Mouse (Mus musculus) limb, embryonic 14.5 days (tissue): ENCODE data around the gene Dhdh. TPM values are rescaled to one million over a fixed set of nuclear protein-coding genes. Genes with fewer than 3 reads are reported as not detected.

Source experiments
- ATAC-seq: fragments of 200-750 bp; cut with Nextera tagmentation; 2 replicates; pipeline ENCODE4 v1.8.0; 2017; ENCODE audit warnings: low read depth, moderate number of reproducible peaks, moderate TSS enrichment; ENCODE audit not compliant: low FRiP score
- DNase-seq: peaks from one replicate; pipeline ENCODE4 v3.0.0-alpha.2; 2015; ENCODE audit warnings: low spot score
- H3K27ac ChIP-seq: fragments of 300-500 bp; sonication (generic); replicated peaks from 2 replicates; pipeline ENCODE4 v1.5.1; 2014; ENCODE audit warnings: low read depth, mild to moderate bottlenecking, low read length, moderate library complexity, mixed read lengths
- H3K27me3 ChIP-seq: fragments of 300-500 bp; sonication (generic); 2 replicates; pipeline ENCODE4 v1.6.1; 2014; ENCODE audit warnings: low read length, mixed read lengths; ENCODE audit not compliant: control insufficient read depth, insufficient read depth
- H3K36me3 ChIP-seq: fragments of 300-500 bp; sonication (generic); 2 replicates; pipeline ENCODE4 v1.6.1; 2014; ENCODE audit warnings: mild to moderate bottlenecking, low read length, moderate library complexity, mixed read lengths; ENCODE audit not compliant: control insufficient read depth, insufficient read depth
- H3K4me1 ChIP-seq: fragments of 300-500 bp; sonication (generic); 2 replicates; pipeline ENCODE4 v1.6.1; 2014; ENCODE audit warnings: antibody characterized with exemption, low read length, mixed read lengths; ENCODE audit not compliant: control insufficient read depth, insufficient read depth
- H3K4me2 ChIP-seq: fragments of 300-500 bp; sonication (generic); replicated peaks from 2 replicates; pipeline ENCODE4 v1.6.1; 2014; ENCODE audit warnings: low read depth, mild to moderate bottlenecking, low read length, moderate library complexity; ENCODE audit not compliant: severe bottlenecking
- H3K4me3 ChIP-seq: fragments of 300-500 bp; sonication (generic); replicated peaks from 2 replicates; pipeline ENCODE4 v1.5.1; 2014; ENCODE audit warnings: low read length
- H3K9ac ChIP-seq: fragments of 300-500 bp; sonication (generic); 2 replicates; pipeline ENCODE4 v1.6.1; 2014; ENCODE audit warnings: mild to moderate bottlenecking, low read depth, low read length, moderate library complexity; ENCODE audit not compliant: severe bottlenecking
- H3K9me3 ChIP-seq: fragments of 300-500 bp; sonication (generic); 2 replicates; pipeline ENCODE4 v1.6.1; 2016; ENCODE audit warnings: low read length; ENCODE audit not compliant: control insufficient read depth
- POLR2A ChIP-seq: fragments of 200-500 bp; IDR thresholded peaks from 2 replicates; pipeline ENCODE4 v1.8.0; 2012; ENCODE audit warnings: inconsistent platforms, mild to moderate bottlenecking, moderate library complexity, borderline replicate concordance; ENCODE audit not compliant: insufficient read depth, insufficient read length; ENCODE audit errors: extremely low read depth
- WGBS: fragments of 180-500 bp; shearing (Covaris S2); extraction: QIAGEN DNeasy Blood & Tissue Kit; methylation state at CpG from one replicate; pipeline ENCODE4 v1.1.7; 2014; 5-methylcytosine and 5-hydroxymethylcytosine counted together
- microRNA-seq: library from miRNA; unstranded; fragments of <30 nt; microRNA quantifications from one replicate; pipeline ENCODE4, GENCODE M21; 2016
- polyA plus RNA-seq, 2 experiments: library from polyadenylated mRNA; depleted of rRNA in 1 of 2; stranded (reverse) in 1 of 2; unstranded in 1 of 2; fragments of >200 nt; fragmentation: Nextera tagmentation in 1 of 2; extraction: Ambion mirVana in 1 of 2; gene quantifications; 2 replicates each; pipeline versions ENCODE4 v1.2.1 to v1.2.3; 2012 to 2014

Dhdh gene
- polyA plus RNA-seq, 2 experiments = 2.0 to 2.9 TPM

DNA sequence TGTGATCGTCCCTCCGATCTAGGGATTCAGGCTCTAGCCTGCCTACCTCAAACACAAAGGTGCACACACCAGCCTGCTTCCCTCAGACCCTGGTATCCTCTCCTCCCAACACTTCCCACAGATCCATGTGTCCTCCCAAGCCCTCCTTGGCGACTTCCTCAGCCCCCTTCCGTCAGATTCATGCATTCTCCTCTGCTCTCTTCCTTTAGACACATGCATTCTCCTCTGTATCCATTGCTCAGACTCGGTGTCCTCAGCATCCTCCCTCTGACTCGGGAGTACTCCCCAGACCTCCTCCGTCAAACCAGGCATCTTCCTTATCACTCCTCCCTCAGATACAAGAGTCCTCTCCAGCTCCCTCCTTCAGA is 54.8 kb downstream of the Dhdh start:
- Histone ChIP-seq H3K4me1 (peaks cover 37% of the 10 kb centered on the region), H3K4me2 (peak overlapping the region; percentile 98), H3K9ac (peak overlapping the region; percentile 80), H3K36me3 (peaks cover 33% of the 10 kb centered on the region), H3K27me3 (no peaks in the 10 kb centered on the region), H3K4me3 (peak overlapping the region; percentile 77), H3K27ac (peak overlapping the region; percentile 74), H3K9me3 (no peaks in the 10 kb centered on the region)
- no peak for ATAC-seq
- TF ChIP-seq POLR2A = no peak
- no peak for DNase-seq
- 1% methylated on average over 7 of the region's 7 CpGs for WGBS

DNA sequence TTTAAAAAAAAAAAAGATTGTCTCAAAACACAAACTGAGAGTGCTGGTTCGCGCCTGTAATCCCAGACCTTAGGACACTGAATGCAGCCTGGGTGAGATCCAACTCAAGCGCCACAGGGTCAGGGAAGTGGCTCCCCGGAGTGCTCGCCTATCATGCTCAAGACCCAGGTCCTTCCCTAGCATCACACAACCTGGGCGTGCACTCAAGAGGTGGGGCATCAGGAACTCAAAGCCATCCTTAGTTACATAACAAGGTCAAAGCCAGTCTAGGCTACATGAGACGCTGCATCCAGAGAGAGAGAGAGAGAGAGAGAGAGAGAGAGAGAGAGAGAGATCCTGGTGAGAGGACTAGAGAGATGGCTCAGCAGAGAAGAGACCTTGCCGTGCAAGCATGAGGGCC is 62.0 kb downstream of the Dhdh start:
- Histone ChIP-seq H3K4me1 (no peaks in the 10 kb centered on the region), H3K4me3 (no peak overlapping the region), H3K9me3 (no peaks in the 10 kb centered on the region), H3K4me2 (no peak overlapping the region), H3K9ac (no peak overlapping the region), H3K27ac (no peak overlapping the region), H3K36me3 (peaks cover 95% of the 10 kb centered on the region), H3K27me3 (no peaks in the 10 kb centered on the region)
- no peak for TF ChIP-seq POLR2A
- 91% methylated on average over 8 of the region's 8 CpGs for WGBS
- no peak for ATAC-seq
- DNase-seq = no peak

GRCm38 (mm10) chr7:45421194-45421593 is 67.4 kb downstream of the Dhdh start:
- Histone ChIP-seq H3K4me3 (no peak overlapping the region), H3K9ac (no peak overlapping the region), H3K36me3 (peaks cover 56% of the 10 kb centered on the region), H3K27me3 (peaks cover 9% of the 10 kb centered on the region), H3K9me3 (no peaks in the 10 kb centered on the region), H3K4me1 (peaks cover 10% of the 10 kb centered on the region; the same call in 1 of the 2 replicates), H3K27ac (no peak overlapping the region), H3K4me2 (no peak overlapping the region)
- no peak for TF ChIP-seq POLR2A
- 83% methylated on average over 14 of the region's 14 CpGs for WGBS
- DNase-seq (no peak), ATAC-seq (no peak)

Small RNAs within 50 kb of the gene (microRNA-seq; reads per million reads assigned to microRNA genes)
- not detected for gene Gm22133

Other genes starting within 250 kb of the Dhdh start
Only the 30 nearest of the 36 such genes appear.
- gene Slc6a21, start 211.3 kb downstream of the Dhdh start, polyA plus RNA-seq (2012; rRNA removed) = not detected in 2 replicates
- not detected in 2 replicates for gene Slc6a21, start 211.3 kb downstream of the Dhdh start, polyA plus RNA-seq (2014; fragmentation: Nextera tagmentation; extraction: Ambion mirVana)
- 42.6 and 46.1 TPM in 2 replicates for gene Trpm4, start 155.0 kb downstream of the Dhdh start, polyA plus RNA-seq (2012; rRNA removed)
- 15.8 TPM in 2 replicates for gene Trpm4, start 155.0 kb downstream of the Dhdh start, polyA plus RNA-seq (2014; fragmentation: Nextera tagmentation; extraction: Ambion mirVana)
- gene Hrc, start 153.5 kb downstream of the Dhdh start, polyA plus RNA-seq (2012; rRNA removed) = 9.5 and 17.9 TPM in 2 replicates
- 4.1 and 5.9 TPM in 2 replicates for gene Hrc, start 153.5 kb downstream of the Dhdh start, polyA plus RNA-seq (2014; fragmentation: Nextera tagmentation; extraction: Ambion mirVana)
- 12.3 and 13.8 TPM in 2 replicates for gene Ppfia3, start 121.8 kb downstream of the Dhdh start, polyA plus RNA-seq (2012; rRNA removed)
- gene Ppfia3, start 121.8 kb downstream of the Dhdh start, polyA plus RNA-seq (2014; fragmentation: Nextera tagmentation; extraction: Ambion mirVana) = 8.4 and 9.0 TPM in 2 replicates
- 4.1 and 4.7 TPM in 2 replicates for gene Lin7b, start 118.2 kb downstream of the Dhdh start, polyA plus RNA-seq (2012; rRNA removed)
- gene Lin7b, start 118.2 kb downstream of the Dhdh start, polyA plus RNA-seq (2014; fragmentation: Nextera tagmentation; extraction: Ambion mirVana) = 1.7 and 2.2 TPM in 2 replicates
- gene Snrnp70, start 93.1 kb downstream of the Dhdh start, polyA plus RNA-seq (2012; rRNA removed) = 539 and 694 TPM in 2 replicates
- 69.7 and 73.7 TPM in 2 replicates for gene Snrnp70, start 93.1 kb downstream of the Dhdh start, polyA plus RNA-seq (2014; fragmentation: Nextera tagmentation; extraction: Ambion mirVana)
- gene Kcna7, start 83.2 kb downstream of the Dhdh start, polyA plus RNA-seq (2012; rRNA removed) = 0.10 TPM in 2 replicates
- 0.11 TPM in 1 of 2 replicates, not detected in the other for gene Kcna7, start 83.2 kb downstream of the Dhdh start, polyA plus RNA-seq (2014; fragmentation: Nextera tagmentation; extraction: Ambion mirVana)
- 4.2 and 4.5 TPM in 2 replicates for gene Ntf5, start 75.1 kb downstream of the Dhdh start, polyA plus RNA-seq (2012; rRNA removed)
- gene Ntf5, start 75.1 kb downstream of the Dhdh start, polyA plus RNA-seq (2014; fragmentation: Nextera tagmentation; extraction: Ambion mirVana) = 4.4 and 6.0 TPM in 2 replicates
- gene Lhb, start 68.0 kb downstream of the Dhdh start, polyA plus RNA-seq (2012; rRNA removed) = 0.50 and 1.4 TPM in 2 replicates
- not detected in 2 replicates for gene Lhb, start 68.0 kb downstream of the Dhdh start, polyA plus RNA-seq (2014; fragmentation: Nextera tagmentation; extraction: Ambion mirVana)
- 44.1 and 59.1 TPM in 2 replicates for gene Gys1, start 54.0 kb downstream of the Dhdh start, polyA plus RNA-seq (2012; rRNA removed)
- 35.8 and 37.3 TPM in 2 replicates for gene Gys1, start 54.0 kb downstream of the Dhdh start, polyA plus RNA-seq (2014; fragmentation: Nextera tagmentation; extraction: Ambion mirVana)
- 120 TPM in 2 replicates for gene Ruvbl2, start 50.7 kb downstream of the Dhdh start, polyA plus RNA-seq (2012; rRNA removed)
- 119 and 126 TPM in 2 replicates for gene Ruvbl2, start 50.7 kb downstream of the Dhdh start, polyA plus RNA-seq (2014; fragmentation: Nextera tagmentation; extraction: Ambion mirVana)
- gene Ftl1, start 28.9 kb downstream of the Dhdh start, polyA plus RNA-seq (2012; rRNA removed) = 1,503 and 2,450 TPM in 2 replicates
- 4,726 and 4,986 TPM in 2 replicates for gene Ftl1, start 28.9 kb downstream of the Dhdh start, polyA plus RNA-seq (2014; fragmentation: Nextera tagmentation; extraction: Ambion mirVana)
- gene Bax, start 21.9 kb downstream of the Dhdh start, polyA plus RNA-seq (2012; rRNA removed) = 127 and 164 TPM in 2 replicates
- gene Bax, start 21.9 kb downstream of the Dhdh start, polyA plus RNA-seq (2014; fragmentation: Nextera tagmentation; extraction: Ambion mirVana) = 133 and 140 TPM in 2 replicates
- gene Tulp2, start 6.9 kb downstream of the Dhdh start, polyA plus RNA-seq (2012; rRNA removed) = 0.82 and 1.3 TPM in 2 replicates
- gene Tulp2, start 6.9 kb downstream of the Dhdh start, polyA plus RNA-seq (2014; fragmentation: Nextera tagmentation; extraction: Ambion mirVana) = 1.2 and 2.0 TPM in 2 replicates
- not detected in 2 replicates for gene Gm45808, start 2.0 kb downstream of the Dhdh start, polyA plus RNA-seq (2012; rRNA removed)
- not detected in 2 replicates for gene Gm45808, start 2.0 kb downstream of the Dhdh start, polyA plus RNA-seq (2014; fragmentation: Nextera tagmentation; extraction: Ambion mirVana)
- 293 and 299 TPM in 2 replicates for gene Nucb1, start 21.6 kb upstream of the Dhdh start, polyA plus RNA-seq (2012; rRNA removed)
- 239 and 254 TPM in 2 replicates for gene Nucb1, start 21.6 kb upstream of the Dhdh start, polyA plus RNA-seq (2014; fragmentation: Nextera tagmentation; extraction: Ambion mirVana)
- gene Ppp1r15a, start 37.5 kb upstream of the Dhdh start, polyA plus RNA-seq (2012; rRNA removed) = 27.5 and 29.8 TPM in 2 replicates
- gene Ppp1r15a, start 37.5 kb upstream of the Dhdh start, polyA plus RNA-seq (2014; fragmentation: Nextera tagmentation; extraction: Ambion mirVana) = 21.2 and 22.1 TPM in 2 replicates
- 13.1 and 17.2 TPM in 2 replicates for gene Plekha4, start 37.5 kb upstream of the Dhdh start, polyA plus RNA-seq (2012; rRNA removed)
- gene Plekha4, start 37.5 kb upstream of the Dhdh start, polyA plus RNA-seq (2014; fragmentation: Nextera tagmentation; extraction: Ambion mirVana) = 4.3 and 4.6 TPM in 2 replicates
- 1.1 and 1.2 TPM in 2 replicates for gene Hsd17b14, start 66.1 kb upstream of the Dhdh start, polyA plus RNA-seq (2012; rRNA removed)
- 0.44 and 0.92 TPM in 2 replicates for gene Hsd17b14, start 66.1 kb upstream of the Dhdh start, polyA plus RNA-seq (2014; fragmentation: Nextera tagmentation; extraction: Ambion mirVana)
- gene Bcat2, start 81.3 kb upstream of the Dhdh start, polyA plus RNA-seq (2012; rRNA removed) = 67.6 and 71.5 TPM in 2 replicates
- 57.2 and 60.4 TPM in 2 replicates for gene Bcat2, start 81.3 kb upstream of the Dhdh start, polyA plus RNA-seq (2014; fragmentation: Nextera tagmentation; extraction: Ambion mirVana)
- gene Fgf21, start 126.7 kb upstream of the Dhdh start, polyA plus RNA-seq (2012; rRNA removed) = 0.58 and 0.73 TPM in 2 replicates
- gene Fgf21, start 126.7 kb upstream of the Dhdh start, polyA plus RNA-seq (2014; fragmentation: Nextera tagmentation; extraction: Ambion mirVana) = 0.43 and 0.66 TPM in 2 replicates
- gene Fut1, start 128.5 kb upstream of the Dhdh start, polyA plus RNA-seq (2012; rRNA removed) = 1.0 and 1.9 TPM in 2 replicates
- gene Fut1, start 128.5 kb upstream of the Dhdh start, polyA plus RNA-seq (2014; fragmentation: Nextera tagmentation; extraction: Ambion mirVana) = 1.2 and 1.8 TPM in 2 replicates
- 0.33 and 0.43 TPM in 2 replicates for gene Izumo1, start 133.0 kb upstream of the Dhdh start, polyA plus RNA-seq (2012; rRNA removed)
- gene Izumo1, start 133.0 kb upstream of the Dhdh start, polyA plus RNA-seq (2014; fragmentation: Nextera tagmentation; extraction: Ambion mirVana) = 0.39 TPM in 1 of 2 replicates, not detected in the other
- 14.1 and 16.7 TPM in 2 replicates for gene Rasip1, start 138.7 kb upstream of the Dhdh start, polyA plus RNA-seq (2012; rRNA removed)
- gene Rasip1, start 138.7 kb upstream of the Dhdh start, polyA plus RNA-seq (2014; fragmentation: Nextera tagmentation; extraction: Ambion mirVana) = 11.0 and 11.8 TPM in 2 replicates
- gene Mamstr, start 151.2 kb upstream of the Dhdh start, polyA plus RNA-seq (2012; rRNA removed) = 34.6 and 43.9 TPM in 2 replicates
- 15.7 and 19.8 TPM in 2 replicates for gene Mamstr, start 151.2 kb upstream of the Dhdh start, polyA plus RNA-seq (2014; fragmentation: Nextera tagmentation; extraction: Ambion mirVana)
- 1.1 and 1.4 TPM in 2 replicates for gene Fut2, start 177.6 kb upstream of the Dhdh start, polyA plus RNA-seq (2012; rRNA removed)
- 2.2 and 2.9 TPM in 2 replicates for gene Fut2, start 177.6 kb upstream of the Dhdh start, polyA plus RNA-seq (2014; fragmentation: Nextera tagmentation; extraction: Ambion mirVana)
- 1.3 and 2.1 TPM in 2 replicates for gene Ntn5, start 195.2 kb upstream of the Dhdh start, polyA plus RNA-seq (2012; rRNA removed)
- 0.59 and 0.86 TPM in 2 replicates for gene Ntn5, start 195.2 kb upstream of the Dhdh start, polyA plus RNA-seq (2014; fragmentation: Nextera tagmentation; extraction: Ambion mirVana)
- gene Sec1, start 205.6 kb upstream of the Dhdh start, polyA plus RNA-seq (2012; rRNA removed) = 1.7 and 2.8 TPM in 2 replicates
- 0.46 and 0.92 TPM in 2 replicates for gene Sec1, start 205.6 kb upstream of the Dhdh start, polyA plus RNA-seq (2014; fragmentation: Nextera tagmentation; extraction: Ambion mirVana)
- gene Car11, start 211.0 kb upstream of the Dhdh start, polyA plus RNA-seq (2012; rRNA removed) = 34.1 and 46.4 TPM in 2 replicates
- gene Car11, start 211.0 kb upstream of the Dhdh start, polyA plus RNA-seq (2014; fragmentation: Nextera tagmentation; extraction: Ambion mirVana) = 9.5 and 10.6 TPM in 2 replicates
- 15.1 and 16.8 TPM in 2 replicates for gene Dbp, start 216.3 kb upstream of the Dhdh start, polyA plus RNA-seq (2012; rRNA removed)
- 7.0 and 8.9 TPM in 2 replicates for gene Dbp, start 216.3 kb upstream of the Dhdh start, polyA plus RNA-seq (2014; fragmentation: Nextera tagmentation; extraction: Ambion mirVana)